Mouse (Mus musculus): Measurements from ENCODE around the gene Pla2g4c.

The Pla2g4c gene

DNA sequence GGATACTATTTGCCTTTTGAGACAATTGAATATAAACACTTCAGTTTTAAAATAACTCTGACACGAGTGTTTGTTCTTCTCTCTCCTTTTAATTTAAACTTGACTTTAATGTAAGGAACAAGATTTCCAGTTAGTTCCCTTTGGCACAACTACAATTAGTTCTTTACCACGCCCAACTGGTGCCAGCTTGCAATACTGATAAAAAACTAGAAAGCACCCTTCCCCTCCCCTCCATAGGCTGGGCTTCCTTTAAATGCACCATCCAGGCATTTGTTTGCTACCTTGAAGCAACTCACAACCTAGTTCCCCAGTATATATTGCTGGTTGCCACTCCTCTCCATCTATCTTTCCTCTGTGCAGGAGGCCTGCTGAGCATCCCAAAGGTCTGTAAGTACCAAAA, at the start of gene Pla2g4c:
TSS of gene Pla2g4c (plus strand) at position 340 of the 400 bp plus-strand sequence.
- DNase-seq = no peak

DNA sequence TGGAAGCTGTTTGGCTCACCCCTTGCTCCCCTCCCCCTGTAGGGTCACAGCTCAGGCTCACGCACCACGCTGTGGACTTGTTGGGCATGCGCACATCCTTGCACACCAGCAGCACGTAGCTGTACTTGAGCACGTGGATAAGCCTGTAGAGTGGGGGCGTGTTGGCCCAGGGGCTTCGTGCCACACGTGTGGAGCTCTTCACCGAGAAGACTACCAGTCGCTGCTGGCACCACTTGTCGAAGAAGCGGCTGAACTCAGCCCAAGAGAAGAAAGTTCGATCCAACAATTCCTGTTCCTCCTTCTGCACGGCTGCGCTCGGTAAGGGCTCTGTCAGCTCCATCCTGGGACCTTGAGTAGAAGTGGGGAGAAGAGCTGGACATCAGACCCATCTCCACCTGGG, 47.4 kb upstream of the Pla2g4c start, which contains the start of gene Lig1:
TSS of gene Lig1 (plus strand) at position 203 of the 400 bp plus-strand sequence.
- peak in 1 of 2 experiments; percentile 9 for DNase-seq

DNA sequence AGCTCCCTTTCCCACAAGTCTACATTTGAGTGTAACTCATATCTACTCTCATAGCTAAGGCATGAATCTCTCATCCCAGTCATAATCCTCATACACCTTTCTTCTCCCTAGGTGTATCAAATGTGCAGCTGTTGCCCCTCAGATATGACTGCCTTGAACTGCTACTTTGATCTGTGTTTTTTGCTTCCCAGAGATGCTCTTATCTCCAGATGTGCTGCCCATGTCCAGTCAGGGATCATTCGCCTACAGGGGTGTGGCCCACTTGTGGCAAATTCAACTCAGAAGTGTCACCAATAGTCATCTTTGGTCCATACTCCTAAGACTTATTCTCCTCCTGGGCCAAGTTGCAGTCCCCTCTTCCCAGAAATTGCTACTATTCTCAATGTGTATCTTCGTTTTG, 46.6 kb upstream of the Pla2g4c start:
- DNase-seq = no peak

DNA sequence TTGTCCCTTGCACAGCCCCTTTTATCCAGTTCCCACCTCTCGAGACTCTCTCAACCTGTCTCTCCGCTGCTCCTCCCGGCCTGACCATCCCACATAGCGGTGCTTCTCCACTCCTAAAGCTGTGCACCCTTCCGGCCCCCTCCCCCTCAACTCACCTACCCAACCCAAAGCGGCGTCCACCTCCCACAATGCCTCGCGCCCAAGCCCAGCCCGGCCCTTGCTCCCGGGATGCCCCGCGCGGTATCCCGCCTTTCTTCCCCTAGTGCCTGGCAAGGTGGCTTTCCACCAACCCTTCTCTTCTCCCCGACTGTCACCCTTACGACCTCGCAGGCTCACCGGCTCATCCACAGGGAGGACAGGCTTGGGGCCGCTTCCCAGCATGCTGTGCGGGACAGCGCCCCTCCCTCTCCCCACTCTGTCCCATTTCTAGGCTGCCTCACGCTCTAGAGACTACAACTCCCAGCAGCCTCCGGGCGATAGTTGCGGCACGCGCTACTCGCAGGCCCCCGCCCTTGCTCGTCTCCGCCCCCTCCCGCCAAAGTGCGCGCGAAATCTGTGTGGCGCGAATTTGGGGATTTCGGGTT, 46.1 kb upstream of the Pla2g4c start, which contains the start of gene Zswim9:
TSS of gene Zswim9 (minus strand) at position 414 of the 584 bp plus-strand sequence.
- peak; percentile 94 to 95 for DNase-seq

DNA sequence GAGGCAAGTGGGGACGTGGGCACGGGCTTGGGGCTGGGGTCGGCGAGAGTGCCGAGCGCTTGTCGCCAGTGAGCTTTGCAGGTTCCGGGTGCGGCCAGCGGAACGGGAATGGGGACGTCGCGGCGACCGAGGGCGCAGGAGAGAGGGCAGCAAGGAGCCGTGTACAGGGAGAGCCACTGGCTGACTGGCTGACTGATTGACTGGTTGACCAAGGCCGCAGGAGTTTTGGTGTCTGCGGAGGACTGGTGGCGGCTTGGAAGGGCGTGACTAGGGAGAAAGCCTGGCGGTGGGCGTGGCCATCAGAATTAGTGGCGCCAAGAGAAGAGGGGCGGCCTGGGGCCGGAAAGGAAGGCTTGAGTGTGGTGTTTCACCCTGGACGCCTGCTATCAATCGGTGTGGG, 45.5 kb upstream of the Pla2g4c start:
- peak in 1 of 2 experiments; percentile 5 for DNase-seq

DNA sequence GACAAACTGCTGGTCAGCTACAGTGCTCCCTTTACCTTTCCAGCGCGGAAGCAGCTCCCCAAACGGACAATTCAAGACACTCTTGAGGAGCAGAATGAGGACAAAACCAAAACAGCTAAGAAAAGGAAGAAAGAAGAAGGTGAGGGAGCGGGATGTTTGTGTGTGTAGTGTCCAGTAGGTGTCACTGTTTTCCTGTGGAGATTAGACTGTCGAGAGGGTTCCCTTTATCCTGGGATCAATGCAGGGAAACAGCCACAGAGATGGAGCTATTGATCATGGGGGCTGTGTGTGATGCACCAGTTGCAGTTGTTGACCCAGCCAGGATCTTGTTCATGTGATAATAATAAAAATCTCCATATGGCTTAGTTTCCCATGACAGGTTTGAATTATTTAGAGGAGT, 35.8 kb upstream of the Pla2g4c start:
- DNase-seq = peak; percentile 18 to 21

DNA sequence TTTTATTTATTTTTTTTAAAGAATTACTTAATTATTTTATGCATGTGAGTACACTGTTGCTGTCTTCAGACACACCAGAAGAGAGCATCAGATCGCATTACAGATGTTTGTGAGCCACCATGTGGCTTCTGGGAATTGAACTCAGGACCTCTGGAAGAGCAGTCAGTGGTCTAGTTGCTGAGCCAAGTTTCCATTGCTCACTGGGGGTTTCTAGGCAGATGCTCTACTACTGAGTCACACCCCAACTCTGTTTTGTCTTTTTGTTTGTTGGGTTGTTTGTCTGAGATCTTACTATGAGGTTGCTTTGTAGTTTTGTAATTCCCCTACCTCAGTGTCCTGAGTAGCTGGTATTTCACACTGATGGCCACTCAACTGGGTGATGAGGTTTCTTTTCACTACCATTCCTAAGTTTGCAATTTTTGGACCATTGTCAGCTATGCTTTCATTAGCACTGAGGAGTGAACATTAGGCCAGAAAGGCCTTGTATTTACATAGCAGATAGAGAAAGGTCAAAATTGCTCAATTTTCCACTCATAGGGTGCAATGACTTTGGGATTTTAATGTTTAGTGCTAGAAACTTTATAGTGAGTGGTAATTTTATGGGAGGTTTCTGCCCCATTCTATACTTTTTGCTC, 34.3 kb upstream of the Pla2g4c start:
- no peak for DNase-seq

DNA sequence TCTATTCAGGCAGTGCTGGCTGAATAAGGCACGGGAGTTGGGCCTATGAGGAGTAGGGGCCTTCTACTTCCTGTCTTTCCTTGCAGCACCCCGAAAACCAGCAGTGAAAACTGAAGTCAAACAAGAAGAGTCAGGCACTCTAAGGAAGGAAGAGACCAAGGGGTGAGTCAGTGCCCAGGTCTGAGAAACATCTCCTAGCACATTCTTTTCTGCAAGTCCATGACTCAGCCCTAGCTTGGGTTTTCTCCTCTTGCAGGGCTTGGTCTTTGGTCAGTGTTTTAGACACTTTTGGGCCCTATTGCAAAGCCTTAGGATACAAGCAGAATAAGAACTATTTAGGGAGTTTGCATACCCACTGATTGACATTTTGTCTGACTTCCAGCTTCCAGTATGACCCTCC, 33.1 kb upstream of the Pla2g4c start:
- no peak for DNase-seq

DNA sequence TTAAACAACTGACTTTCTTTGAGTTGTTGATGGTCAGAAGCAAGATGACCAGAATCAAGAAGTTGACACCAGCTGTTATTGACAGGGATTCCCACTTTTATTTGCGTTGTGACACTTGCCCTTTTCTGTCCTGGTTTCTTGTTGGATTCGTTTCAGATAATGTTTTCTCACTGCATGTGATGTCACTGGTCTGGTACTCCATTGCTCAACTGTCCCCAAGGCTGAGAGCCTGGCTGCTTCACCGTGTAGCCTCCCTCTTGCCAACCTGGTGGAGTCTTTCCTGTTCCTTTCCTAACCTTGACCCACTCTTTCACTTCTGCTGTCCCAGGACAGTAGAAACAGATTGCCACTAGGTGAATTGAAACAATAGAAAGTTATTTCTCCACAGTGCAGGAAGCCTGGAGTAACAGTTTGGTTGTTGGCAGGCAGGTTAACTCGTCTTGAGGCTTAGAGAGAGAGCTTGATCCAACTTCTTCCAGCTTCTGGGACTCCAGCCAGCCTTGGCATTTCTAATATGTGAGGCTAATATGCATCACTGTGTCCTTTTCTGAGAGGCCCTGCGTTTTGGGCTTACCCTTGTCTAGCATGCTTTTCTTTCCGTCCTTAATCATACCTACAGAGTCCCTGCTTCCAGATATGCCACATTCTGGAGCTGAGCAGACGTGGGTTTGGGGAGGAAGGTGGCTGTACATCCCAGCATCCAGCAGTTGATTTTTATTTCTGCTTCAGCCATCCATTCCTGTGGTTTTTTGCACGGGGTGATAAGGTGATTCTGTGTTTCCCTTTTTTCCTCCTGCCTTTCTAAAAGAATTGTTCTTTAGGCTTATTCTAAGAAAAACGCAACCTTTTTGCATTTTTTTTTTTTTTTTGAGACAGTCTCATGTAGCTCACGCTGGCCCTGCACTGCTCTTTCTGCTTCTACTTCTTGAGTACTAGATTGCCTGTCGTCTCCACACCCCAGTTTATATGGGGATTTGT, 30.3 kb upstream of the Pla2g4c start:
- DNase-seq = no peak

DNA sequence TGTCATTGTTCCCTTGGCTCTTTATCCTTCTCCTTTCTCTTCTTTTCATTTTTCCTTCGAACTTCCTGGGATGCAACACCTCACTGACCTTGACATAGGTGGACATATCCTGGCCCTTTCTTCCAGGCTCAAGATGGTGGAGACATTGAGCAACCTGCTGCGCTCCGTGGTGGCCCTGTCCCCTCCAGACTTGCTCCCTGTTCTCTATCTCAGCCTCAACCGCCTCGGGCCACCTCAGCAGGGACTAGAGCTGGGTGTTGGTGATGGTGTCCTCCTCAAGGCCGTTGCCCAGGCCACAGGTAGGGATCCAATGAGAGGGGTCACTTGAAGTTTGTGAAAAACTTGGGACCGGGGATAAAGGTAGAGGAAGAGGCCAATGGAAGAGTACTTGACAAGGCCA, 29.2 kb upstream of the Pla2g4c start:
- no peak for DNase-seq

DNA sequence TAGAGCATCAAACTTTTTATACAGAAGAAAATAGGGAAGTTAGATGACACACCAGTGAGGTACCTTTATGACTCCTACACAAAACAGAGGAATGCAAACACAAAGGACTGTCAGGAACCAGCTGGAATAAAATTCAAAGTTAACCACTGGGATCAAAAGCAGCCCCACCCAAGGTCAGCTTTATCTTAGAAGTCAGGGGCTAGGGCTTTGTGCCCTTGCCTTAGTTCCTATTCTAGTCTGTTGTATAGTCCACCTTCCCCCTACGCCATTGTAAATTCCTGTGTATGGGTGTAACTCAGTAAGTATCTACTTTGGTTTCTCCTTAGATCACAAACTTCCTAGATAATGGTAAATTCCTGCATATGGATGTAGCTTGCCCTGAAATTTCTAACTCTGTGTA, 26.8 kb upstream of the Pla2g4c start:
- no peak for DNase-seq

DNA sequence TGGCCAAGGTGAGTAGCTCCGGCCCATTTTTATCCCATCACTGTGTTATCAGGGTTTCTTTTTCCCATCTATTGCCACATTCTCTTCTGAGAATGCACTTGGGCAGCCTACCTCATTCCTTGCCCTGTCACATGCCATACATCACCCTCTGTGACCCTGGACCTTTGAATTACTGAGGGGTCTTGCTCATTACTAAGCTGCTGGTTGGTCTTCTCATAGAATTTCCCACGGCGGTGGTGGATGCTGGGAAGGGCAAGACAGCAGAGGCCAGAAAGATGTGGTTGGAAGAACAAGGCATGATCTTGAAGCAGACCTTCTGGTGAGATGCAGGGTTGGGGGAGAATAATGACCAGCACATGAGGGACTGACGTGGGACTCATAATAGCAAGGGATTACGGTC, 25.6 kb upstream of the Pla2g4c start:
- no peak for DNase-seq

DNA sequence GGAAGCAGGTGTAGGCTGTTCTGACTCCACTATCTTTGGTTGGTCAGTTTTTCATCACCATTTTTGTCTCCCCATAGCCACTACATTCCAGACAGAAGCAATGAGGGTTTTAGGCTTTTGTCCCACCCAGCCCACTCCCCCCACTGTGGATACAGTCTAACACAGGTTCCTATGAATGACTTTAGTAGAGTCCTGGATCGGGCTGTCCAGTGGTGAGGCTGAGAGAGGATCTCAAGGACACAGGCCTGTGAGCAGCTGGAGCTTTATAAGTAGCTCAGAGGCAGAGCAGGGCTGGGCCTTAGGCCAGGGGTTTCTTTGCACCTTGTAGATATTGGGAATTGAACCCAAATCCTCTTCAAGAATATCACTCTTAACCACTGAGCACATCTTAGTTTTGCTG, 22.8 kb upstream of the Pla2g4c start:
- no peak for DNase-seq

DNA sequence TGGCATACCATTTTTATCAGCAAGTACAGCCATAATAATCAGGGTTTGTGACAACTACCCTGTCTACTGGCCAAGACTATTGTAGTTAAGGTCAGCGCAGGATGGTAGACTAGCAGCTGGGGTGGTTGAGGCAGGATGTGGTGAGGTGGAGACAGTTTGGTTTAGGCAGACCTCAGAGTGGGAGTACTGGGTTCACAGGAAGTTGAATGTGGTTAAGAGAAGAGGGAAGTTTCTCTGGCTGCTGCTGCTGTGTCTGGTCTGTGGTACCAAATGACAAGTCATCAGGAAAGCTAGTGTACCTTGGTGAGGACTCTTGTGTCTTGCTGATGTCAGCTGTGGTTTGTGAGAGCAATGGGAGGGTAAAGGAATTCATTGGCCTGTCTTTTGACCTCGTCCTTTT, 21.7 kb upstream of the Pla2g4c start:
- DNase-seq = no peak

DNA sequence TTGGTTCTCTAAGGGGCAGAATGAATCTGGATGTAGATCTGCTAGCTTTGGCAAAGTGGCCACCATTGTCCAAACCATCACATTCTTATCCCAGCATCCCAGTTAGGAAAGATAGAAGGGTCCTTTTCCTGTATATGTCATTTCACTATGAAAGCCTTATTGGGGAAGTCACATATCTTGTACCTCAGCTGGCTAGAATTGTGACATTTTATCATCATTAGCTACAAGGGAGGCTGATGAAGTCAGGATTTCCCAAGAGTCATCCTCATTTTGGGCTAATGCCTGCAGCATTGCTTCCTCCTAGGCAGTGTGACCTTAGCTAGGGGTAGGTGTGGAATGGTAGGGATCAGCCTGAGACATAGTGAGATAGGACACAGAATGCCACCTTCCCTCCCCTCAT, 21.1 kb upstream of the Pla2g4c start:
- DNase-seq = no peak

DNA sequence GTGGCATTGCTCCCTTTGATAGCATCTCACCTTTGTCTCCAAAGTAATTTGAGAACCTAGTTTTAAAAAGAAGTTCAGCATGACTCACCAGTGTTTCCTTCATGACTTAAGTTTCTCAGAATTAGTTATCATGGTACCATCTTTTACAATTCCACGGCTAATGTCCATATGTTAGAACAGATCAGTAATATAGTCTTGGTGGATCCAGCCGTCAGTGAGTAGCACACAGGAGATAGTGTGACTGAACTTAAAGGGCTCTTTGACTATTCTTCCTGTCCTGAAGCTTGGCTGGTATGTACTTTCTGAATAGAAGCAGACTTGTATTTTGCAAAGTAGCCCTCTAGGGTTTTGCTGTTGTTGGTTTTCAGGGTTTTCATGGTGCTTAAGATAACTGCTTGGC, 15.0 kb upstream of the Pla2g4c start:
- DNase-seq = no peak

DNA sequence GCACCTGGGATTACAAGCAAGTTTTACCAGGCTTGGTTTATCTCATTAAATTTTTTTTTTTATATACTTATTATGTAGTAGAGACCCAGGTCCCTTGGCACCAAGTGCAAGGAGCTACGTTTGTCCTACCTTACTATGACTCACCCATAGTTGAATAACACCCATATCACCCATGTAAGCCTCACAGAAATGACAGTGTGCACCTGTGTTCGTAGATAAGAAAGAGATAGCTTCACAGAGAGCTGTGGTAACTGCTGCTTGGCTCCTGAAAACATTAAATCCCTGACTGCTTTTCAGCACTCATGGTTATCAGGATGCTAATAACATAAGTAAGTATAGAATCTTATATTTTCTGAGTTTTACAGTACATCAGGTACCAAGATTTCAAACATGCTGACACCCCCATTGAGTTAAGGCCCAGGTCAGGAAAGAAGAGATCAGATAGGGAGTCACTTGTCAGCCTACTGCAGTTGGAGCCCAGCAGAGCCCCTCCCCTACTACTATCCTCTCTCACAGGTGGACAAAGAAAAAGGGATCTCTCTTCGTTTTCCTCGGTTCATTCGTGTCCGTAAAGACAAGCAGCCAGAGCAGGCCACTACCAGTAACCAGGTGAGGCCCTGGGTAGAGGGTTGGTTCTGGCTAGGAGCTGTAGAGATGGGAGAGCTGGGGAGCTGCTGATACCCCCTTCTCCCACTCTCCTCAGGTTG, 13.8 kb upstream of the Pla2g4c start:
- no peak for DNase-seq

DNA sequence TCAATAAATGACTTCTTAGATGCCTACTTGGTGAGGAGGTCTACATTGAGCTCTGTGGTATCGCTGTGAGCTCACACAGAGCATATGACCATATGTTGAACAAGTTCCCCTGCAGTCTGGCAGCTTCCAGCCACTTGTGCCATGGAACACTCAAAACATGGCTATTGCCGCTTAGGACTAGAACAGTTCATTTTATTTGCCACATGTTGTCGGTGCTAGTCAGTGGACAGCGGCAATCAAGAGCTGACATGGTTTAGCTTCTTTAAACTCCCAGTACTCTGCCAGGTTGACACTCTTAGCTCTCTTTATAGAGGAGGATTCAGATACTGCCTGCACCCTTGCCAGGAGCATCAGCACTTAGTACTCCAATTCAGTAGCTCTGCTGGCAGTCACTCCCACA, 13.1 kb upstream of the Pla2g4c start:
- DNase-seq = no peak

DNA sequence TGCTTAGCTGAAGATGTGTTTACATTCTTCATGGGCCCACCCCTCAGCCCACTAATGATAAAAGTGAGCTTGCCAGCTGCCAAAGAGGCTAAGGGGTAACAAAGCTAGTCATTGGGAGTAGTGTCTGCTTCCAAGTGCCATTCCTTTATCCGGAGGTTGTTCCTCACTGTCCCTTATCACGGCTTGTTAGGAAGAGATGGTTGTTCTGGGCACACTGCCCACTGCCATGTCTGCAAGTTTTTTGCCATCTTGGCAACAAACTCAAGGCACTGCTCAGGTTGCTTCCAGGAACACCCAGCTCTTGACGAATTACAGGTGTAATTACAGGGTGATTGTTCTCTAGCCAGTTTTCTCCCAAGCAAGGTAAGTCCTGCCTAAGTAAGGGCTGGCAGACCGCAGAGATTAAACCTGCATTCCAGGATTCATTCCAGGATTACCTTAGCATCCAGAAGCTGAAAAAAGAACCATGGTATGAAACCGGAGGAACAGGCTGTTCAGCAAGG, 10.3 kb upstream of the Pla2g4c start:
- DNase-seq = peak in 1 of 2 experiments; percentile 8

DNA sequence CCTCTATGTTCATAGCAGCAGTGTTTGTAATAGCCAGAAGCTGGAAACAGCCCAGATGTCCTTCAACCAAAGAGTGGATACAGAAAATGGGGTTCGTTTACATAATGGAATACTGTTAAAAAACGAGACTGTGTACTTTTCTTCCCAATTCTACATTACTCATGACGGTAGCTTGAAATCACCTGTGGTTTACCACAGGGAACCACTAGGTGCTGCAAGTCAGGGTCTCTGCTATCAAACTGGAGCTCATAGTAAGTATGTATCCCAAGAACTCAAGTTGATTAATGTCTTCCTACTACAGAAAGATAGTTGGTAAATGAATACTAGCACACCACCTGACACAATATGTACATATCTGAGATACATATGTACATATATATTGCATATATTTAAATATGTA, 3.0 kb upstream of the Pla2g4c start:
- no peak for DNase-seq

DNA sequence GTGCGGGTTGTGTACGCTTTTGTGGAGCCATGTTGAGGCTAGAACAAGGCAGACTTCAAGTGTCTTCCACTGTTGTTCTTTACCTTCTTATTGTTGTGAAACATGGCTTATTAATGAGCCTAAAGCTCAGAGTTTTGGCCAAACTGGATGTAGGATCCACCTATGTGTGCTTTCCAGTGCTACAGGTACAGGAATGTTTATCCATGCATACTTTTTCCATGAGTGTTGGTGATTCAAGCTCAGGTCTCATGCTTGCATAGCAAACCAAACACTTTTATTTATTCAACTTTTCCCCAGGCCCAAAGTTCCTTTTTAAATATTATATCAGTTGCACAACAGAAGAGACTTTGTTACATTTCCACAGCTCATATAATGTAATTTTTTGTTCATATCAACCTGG, 6.1 kb downstream of the Pla2g4c start:
- no peak for DNase-seq

DNA sequence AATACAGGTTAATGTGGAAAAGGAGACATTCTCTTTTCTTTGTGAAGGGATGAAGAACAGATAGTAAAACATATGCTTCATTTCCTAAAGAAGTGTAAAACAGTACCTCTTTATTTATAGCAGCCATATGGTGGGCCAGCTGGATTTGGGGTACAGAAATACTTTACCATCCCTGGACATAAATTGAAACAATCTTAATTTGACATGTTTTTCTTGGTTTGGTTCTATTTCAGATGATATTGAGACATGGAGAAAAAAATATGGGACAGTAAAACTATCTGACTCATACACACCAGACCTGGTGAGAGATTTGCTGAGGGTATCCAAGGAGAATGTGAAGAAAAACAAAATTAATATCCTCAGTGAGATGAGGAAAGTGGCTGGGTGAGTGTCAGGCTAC, 31.5 kb downstream of the Pla2g4c start:
- no peak for DNase-seq

DNA sequence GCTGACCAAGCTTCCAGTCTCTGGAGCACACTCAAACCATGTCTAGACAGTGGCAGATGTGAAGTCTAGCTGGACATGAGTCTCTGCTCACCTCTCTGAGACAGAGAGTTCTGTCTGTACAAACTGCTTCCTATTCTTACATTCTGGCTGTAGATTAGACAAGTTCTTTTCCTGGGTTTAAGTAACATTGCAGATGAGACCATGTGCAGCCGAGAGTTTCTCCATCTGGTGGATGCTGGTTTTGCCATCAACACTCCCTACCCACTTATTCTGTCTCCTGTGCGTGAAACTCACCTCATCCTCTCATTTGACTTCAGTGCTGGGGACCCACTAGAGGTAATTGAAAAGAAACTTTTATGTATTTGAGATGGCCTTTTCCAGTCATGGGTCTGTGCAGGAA, 56.1 kb downstream of the Pla2g4c start:
- no peak for DNase-seq

Data from cerebellum, postnatal 14 days (tissue).